Mouse (Mus musculus) testis, adult 2 months (tissue): ENCODE data around the gene Papss2. TPM values are rescaled to one million over a fixed set of nuclear protein-coding genes. Genes with fewer than 3 reads are reported as not detected.
"Not testable (repeated sequence)": the region's sequence is repeated elsewhere in the genome, so short reads cannot be mapped to it uniquely, and the experiment has no call there.

ENCODE experiments used
- H3K27ac ChIP-seq: fragments of 200-500 bp; 2 replicates; pipeline ENCODE4 v1.5.1; 2012; ENCODE audit warnings: low read depth, low read length; ENCODE audit not compliant: control insufficient read depth, insufficient read depth
- H3K27me3 ChIP-seq: fragments of 200-500 bp; 2 replicates; pipeline ENCODE4 v1.6.1; 2012; ENCODE audit warnings: mild to moderate bottlenecking, low read length, moderate library complexity; ENCODE audit not compliant: control insufficient read depth, insufficient read depth
- H3K36me3 ChIP-seq: fragments of 200-500 bp; 2 replicates; pipeline ENCODE4 v1.6.1; 2012; ENCODE audit warnings: mild to moderate bottlenecking, low read length; ENCODE audit not compliant: control insufficient read depth, insufficient read depth
- H3K4me1 ChIP-seq: fragments of 200-500 bp; 2 replicates; pipeline ENCODE4 v1.6.1; 2012; ENCODE audit warnings: low read length; ENCODE audit not compliant: control insufficient read depth, insufficient read depth
- H3K4me3 ChIP-seq: fragments of 200-500 bp; 2 replicates; pipeline ENCODE4 v1.5.1; 2012; ENCODE audit warnings: low read depth, mild to moderate bottlenecking, low read length, moderate library complexity, mixed read lengths; ENCODE audit not compliant: control insufficient read depth
- CTCF ChIP-seq: fragments of 200-500 bp; IDR thresholded peaks from 2 replicates; pipeline ENCODE4 v1.5.1; 2012; ENCODE audit warnings: low read depth, mild to moderate bottlenecking, inconsistent platforms, low read length, moderate library complexity; ENCODE audit not compliant: control insufficient read depth, insufficient read depth, insufficient replicate concordance
- POLR2A ChIP-seq: fragments of 200-500 bp; IDR thresholded peaks from 2 replicates; pipeline ENCODE4 v1.6.1; 2012; ENCODE audit warnings: low read depth, mild to moderate bottlenecking, inconsistent platforms, low read length, moderate library complexity; ENCODE audit not compliant: control insufficient read depth
- polyA plus RNA-seq: library from polyadenylated mRNA; depleted of rRNA; stranded (reverse); fragments of >200 nt; gene quantifications from 2 replicates; pipeline ENCODE4 v1.2.3, GENCODE M21; 2012

The Papss2 gene
- polyA plus RNA-seq, 1 experiment, result 1.7 TPM

GRCm38 (mm10) chr19:32687721-32688120 lies 92.1 kb downstream of the Papss2 start:
- Histone ChIP-seq H3K4me1 (no peaks in the 10 kb centered on the region), H3K4me3 (no peak overlapping the region), H3K27ac (no peak overlapping the region), H3K27me3 (no peaks in the 10 kb centered on the region), H3K36me3 (no peaks in the 10 kb centered on the region)
- no peak for TF ChIP-seq POLR2A
- no peak for TF ChIP-seq CTCF

DNA sequence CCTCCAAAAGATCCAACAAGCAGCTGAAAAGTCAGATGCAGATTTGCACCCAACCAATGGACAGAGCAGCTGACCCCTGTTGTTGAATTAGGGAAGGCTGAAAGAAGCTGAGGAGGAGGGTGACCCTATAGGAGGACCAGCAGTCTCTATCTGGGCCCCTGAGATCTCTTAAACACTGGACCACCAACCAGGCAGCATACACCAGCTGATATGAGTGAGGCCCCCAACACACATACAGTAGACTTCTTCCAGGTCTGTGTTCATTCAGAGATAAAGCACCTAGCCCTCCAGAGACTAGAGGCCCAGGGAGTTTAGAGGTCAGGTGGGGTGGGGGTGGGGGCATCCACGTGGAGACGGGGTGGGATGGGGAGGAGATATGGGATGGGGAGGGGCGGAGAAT lies 92.6 kb downstream of the Papss2 start:
- H3K36me3 ChIP-seq, H3K27me3 ChIP-seq, H3K4me3 ChIP-seq, H3K27ac ChIP-seq, H3K4me1 ChIP-seq: not testable (repeated sequence)

DNA sequence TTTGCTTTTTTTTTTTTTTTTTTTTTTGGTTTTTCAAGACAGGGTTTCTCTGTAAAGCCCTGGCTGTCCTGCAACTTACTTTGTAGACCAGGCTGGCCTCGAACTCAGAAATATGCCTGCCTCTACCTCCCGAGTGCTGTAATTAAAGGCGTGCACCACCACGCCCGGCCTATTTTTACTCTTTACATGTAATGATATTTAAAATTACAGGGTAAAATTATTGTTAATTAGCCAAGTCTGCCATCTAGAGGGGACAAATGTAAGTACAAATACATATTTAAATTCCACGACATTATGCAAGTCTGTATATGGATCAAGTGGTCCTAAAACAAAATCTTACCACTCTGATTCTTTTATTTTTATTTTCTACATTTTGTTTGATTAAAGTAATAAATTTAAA lies 94.1 kb downstream of the Papss2 start:
- Histone ChIP-seq H3K4me1 (no peaks in the 10 kb centered on the region), H3K4me3 (no peak overlapping the region), H3K36me3 (no peaks in the 10 kb centered on the region), H3K27me3 (no peaks in the 10 kb centered on the region), H3K27ac (no peak overlapping the region)
- TF ChIP-seq POLR2A (no peak), CTCF (no peak)

GRCm38 (mm10) chr19:32696674-32697073 lies 101.1 kb downstream of the Papss2 start:
- no peak for TF ChIP-seq POLR2A
- no peak for TF ChIP-seq CTCF
- Histone ChIP-seq H3K27ac (no peak overlapping the region), H3K27me3 (no peaks in the 10 kb centered on the region), H3K4me3 (no peak overlapping the region), H3K4me1 (no peaks in the 10 kb centered on the region), H3K36me3 (no peaks in the 10 kb centered on the region; the same call in 1 of the 2 replicates)

DNA sequence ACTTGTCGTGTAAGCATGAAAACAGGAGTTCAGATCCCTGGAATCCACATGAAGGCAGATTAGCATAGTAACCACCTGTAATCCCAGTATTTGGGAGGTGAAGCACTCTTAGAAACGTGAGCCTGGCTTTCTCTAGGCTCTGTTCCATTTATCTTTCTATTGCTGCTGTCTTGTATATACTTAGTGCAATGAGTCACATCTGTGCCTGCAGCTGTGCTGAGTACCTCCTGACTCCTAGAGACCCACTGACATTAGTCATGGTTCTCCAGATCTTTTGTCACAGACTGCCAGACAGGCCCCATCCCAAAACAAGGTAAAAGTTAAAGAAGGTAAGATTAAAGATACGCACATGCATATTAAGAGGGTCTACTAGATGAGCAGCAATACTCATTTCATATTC lies 106.6 kb downstream of the Papss2 start:
- H3K27ac ChIP-seq, result no peak overlapping the region
- TF ChIP-seq POLR2A (no peak), CTCF (no peak)
- no peaks in the 10 kb centered on the region for H3K4me1 ChIP-seq
- no peaks in the 10 kb centered on the region for H3K27me3 ChIP-seq
- no peak overlapping the region for H3K4me3 ChIP-seq
- H3K36me3 ChIP-seq, result no peaks in the 10 kb centered on the region; the same call in 1 of the 2 replicates

DNA sequence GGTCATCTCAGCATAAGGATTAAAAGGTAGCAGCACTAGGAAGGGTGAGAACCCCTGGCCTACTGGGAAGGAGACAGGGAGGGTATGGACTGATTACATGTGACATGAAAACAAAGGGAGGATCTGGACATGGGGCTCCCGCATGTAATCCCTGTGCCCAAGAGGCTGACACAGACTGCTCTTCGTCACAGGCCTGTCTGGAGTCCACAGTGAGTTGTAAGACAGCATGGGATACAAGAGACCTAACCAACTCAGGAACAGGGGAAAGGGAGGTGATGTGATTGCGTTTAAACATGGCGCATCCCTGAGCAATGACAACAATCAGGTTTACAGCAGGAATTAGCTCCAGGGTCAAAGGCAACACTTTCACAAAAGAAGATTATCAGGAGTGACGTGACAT lies 113.4 kb downstream of the Papss2 start:
- H3K4me3 ChIP-seq, result no peak overlapping the region
- no peaks in the 10 kb centered on the region; the same call in 1 of the 2 replicates for H3K36me3 ChIP-seq
- H3K4me1 ChIP-seq, result peaks cover 3% of the 10 kb centered on the region
- H3K27me3 ChIP-seq, result no peaks in the 10 kb centered on the region
- TF ChIP-seq CTCF (no peak), POLR2A (no peak)
- no peak overlapping the region for H3K27ac ChIP-seq

DNA sequence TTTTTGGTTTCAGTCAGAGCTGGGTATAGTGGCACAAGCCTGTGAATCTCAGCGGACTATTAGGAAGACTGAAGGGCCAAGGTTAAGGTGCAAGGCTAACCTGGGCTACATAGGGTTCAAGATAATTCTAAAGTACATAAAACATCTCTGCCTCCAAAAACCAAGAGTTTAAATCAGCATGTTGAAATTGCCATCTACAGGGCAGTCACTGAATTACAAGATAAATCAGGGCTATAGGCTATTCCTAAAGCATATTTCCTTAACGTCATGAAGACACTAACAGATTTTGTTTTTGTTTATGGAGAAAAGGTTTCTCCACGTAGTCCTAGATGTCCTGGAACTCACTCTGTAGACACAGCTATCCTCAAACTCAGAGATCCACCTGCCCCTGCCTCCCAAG lies 114.7 kb downstream of the Papss2 start:
- Histone ChIP-seq H3K27me3 (no peaks in the 10 kb centered on the region), H3K27ac (no peak overlapping the region), H3K4me1 (peaks cover 3% of the 10 kb centered on the region), H3K4me3 (no peak overlapping the region), H3K36me3 (no peaks in the 10 kb centered on the region)
- no peak for TF ChIP-seq CTCF
- TF ChIP-seq POLR2A, result no peak

GRCm38 (mm10) chr19:32711761-32712541 lies 116.4 kb downstream of the Papss2 start:
- Histone ChIP-seq H3K27ac (peak overlapping the region; percentile 94), H3K36me3 (no peaks in the 10 kb centered on the region), H3K4me3 (peak overlapping the region; percentile 95), H3K27me3 (no peaks in the 10 kb centered on the region), H3K4me1 (peaks cover 3% of the 10 kb centered on the region)
- TF ChIP-seq POLR2A (peak; percentile 89), CTCF (no peak)
